ENCODE assay signal across 18 mouse cellular contexts in the genomic region with DNA sequence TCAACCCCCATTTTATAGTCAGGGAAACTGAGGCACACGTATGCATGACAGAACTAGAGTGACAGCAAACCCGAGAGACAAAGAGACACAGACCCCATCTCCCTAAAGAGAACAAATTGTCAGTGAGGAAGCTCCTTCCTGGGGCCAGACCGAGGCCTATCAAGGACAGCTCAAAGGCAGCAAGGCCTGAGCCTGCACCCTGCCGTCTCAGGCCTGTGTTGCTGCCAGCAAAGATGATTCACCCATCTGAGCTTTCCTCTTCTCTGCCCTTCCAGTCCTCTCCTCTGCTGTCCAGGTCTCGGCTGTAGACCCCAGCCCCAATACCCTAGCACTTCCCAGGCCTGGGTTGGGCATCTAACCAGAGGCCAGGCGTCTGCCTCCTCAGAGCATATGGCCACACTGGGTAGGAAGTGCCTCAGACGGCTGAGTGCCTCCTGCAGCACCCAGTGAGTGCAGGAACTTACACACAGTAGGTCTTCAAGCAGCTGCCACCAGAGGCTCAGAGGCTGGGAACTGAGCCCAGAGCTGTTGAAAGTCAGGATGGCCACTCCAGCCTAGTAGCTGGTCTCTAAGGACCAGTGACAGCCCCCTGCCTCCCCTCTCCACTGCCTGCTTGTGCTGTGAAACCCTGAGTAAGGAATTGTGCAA. TPM values are rescaled to one million over a fixed set of nuclear protein-coding genes. Genes with fewer than 3 reads are reported as not detected.
A peak's percentile ranks its signal among the peaks of the same experiment; 100 is the strongest.
DNase-seq lines count a peak whose midpoint lies in the region; ATAC-seq and TF ChIP-seq lines count a peak whose summit lies in the region.
"Had no signal": no experiment of that assay in that cellular context is flagged by ENCODE, and none has a peak within 500 bp of the region (broad histone marks: within the 10 kb centered on the region; RNA-seq: fewer than 3 reads in every experiment).

No protein-coding gene starts in this region.

- no peaks in the 10 kb centered on the region for H3K9me3 ChIP-seq in midbrain, embryonic 11.5 days (ENCODE audit: control insufficient read depth, low read length)
- no peaks in the 10 kb centered on the region for H3K9me3 ChIP-seq in midbrain, embryonic 16.5 days (replicated peaks; ENCODE audit: control insufficient read depth, low read length, poor library complexity, severe bottlenecking)
- H3K9me3 ChIP-seq in embryonic facial prominence, embryonic 13.5 days = no peaks in the 10 kb centered on the region
- no peaks in the 10 kb centered on the region for H3K9me3 ChIP-seq in kidney, embryonic 16.5 days (ENCODE audit: low read length)
- H3K9me3 ChIP-seq: forebrain, embryonic 13.5 days; liver, embryonic 13.5 days; midbrain, embryonic 12.5 days had no signal

- ATAC-seq in midbrain, embryonic 11.5 days (ENCODE audit: low FRiP score) = no peak
- ATAC-seq in midbrain, embryonic 16.5 days = no peak
- ATAC-seq in embryonic facial prominence, embryonic 13.5 days (ENCODE audit: insufficient number of reproducible peaks, insufficient read depth, low FRiP score, low TSS enrichment, low read depth) = no peak
- no peak for ATAC-seq in kidney, embryonic 16.5 days (ENCODE audit: low FRiP score, low TSS enrichment)
- ATAC-seq: forebrain, embryonic 13.5 days had no signal

- 45% methylated on average over 7 of the region's 7 CpGs for WGBS in cerebellum, adult 2 months
- 77% methylated on average over 7 of the region's 7 CpGs for WGBS in midbrain, embryonic 11.5 days
- 76% methylated on average over 7 of the region's 7 CpGs for WGBS in midbrain, embryonic 16.5 days
- 70% methylated on average over 7 of the region's 7 CpGs for WGBS in embryonic facial prominence, embryonic 13.5 days
- 71% methylated on average over 7 of the region's 7 CpGs for whole genome bisulfite sequencing in kidney, embryonic 16.5 days

- H3K4me1 ChIP-seq in cerebellum, adult 2 months (ENCODE audit: control insufficient read depth, insufficient read depth, low read length) = peaks cover 24% of the 10 kb centered on the region
- H3K4me1 ChIP-seq in midbrain, embryonic 11.5 days (ENCODE audit: control insufficient read depth, insufficient read depth, low read length) = 0 out of 2 replicates have a peak, but pooled peaks cover 2% of the 10 kb centered on the region
- peaks cover 15% of the 10 kb centered on the region for H3K4me1 ChIP-seq in midbrain, embryonic 16.5 days (ENCODE audit: control insufficient read depth, insufficient read depth, low read length)
- H3K4me1 ChIP-seq in embryonic facial prominence, embryonic 13.5 days = peaks cover 10% of the 10 kb centered on the region; the same call in 1 of the 2 replicates
- peaks cover 25% of the 10 kb centered on the region for H3K4me1 ChIP-seq in kidney, embryonic 16.5 days (ENCODE audit: insufficient read depth, low read length)

- TF ChIP-seq POLR2A in cerebellum, adult 2 months (IDR thresholded peaks at IDR 0.05; ENCODE audit: borderline replicate concordance, insufficient read depth, low read length) = no peak

- H3K4me2 ChIP-seq in midbrain, embryonic 11.5 days = no peak overlapping the region
- H3K4me2 ChIP-seq in midbrain, embryonic 16.5 days (ENCODE audit: low read length) = no peak overlapping the region
- no peak overlapping the region for H3K4me2 ChIP-seq in embryonic facial prominence, embryonic 13.5 days
- no peak overlapping the region for H3K4me2 ChIP-seq in kidney, embryonic 16.5 days (replicated peaks; ENCODE audit: low read depth, low read length)
- H3K4me2 ChIP-seq: forebrain, embryonic 13.5 days; liver, embryonic 13.5 days; midbrain, embryonic 12.5 days had no signal

- H3K27ac ChIP-seq in cerebellum, adult 2 months (ENCODE audit: insufficient read depth, low read length) = peak overlapping the region; percentile 57; the same call in 1 of the 2 replicates
- H3K27ac ChIP-seq in midbrain, embryonic 11.5 days (ENCODE audit: low read depth, low read length) = no peak overlapping the region
- no peak overlapping the region for H3K27ac ChIP-seq in midbrain, embryonic 16.5 days (ENCODE audit: low read length)
- H3K27ac ChIP-seq in embryonic facial prominence, embryonic 13.5 days = no peak overlapping the region
- H3K27ac ChIP-seq in kidney, embryonic 16.5 days (ENCODE audit: low read length) = no peak overlapping the region
- H3K27ac ChIP-seq: forebrain, embryonic 13.5 days; liver, embryonic 13.5 days; midbrain, embryonic 12.5 days had no signal

- no peaks in the 10 kb centered on the region for H3K36me3 ChIP-seq in midbrain, embryonic 11.5 days (ENCODE audit: control insufficient read depth, insufficient read depth, low read length)
- H3K36me3 ChIP-seq in midbrain, embryonic 16.5 days (ENCODE audit: control insufficient read depth, insufficient read depth, low read length) = no peaks in the 10 kb centered on the region
- no peaks in the 10 kb centered on the region for H3K36me3 ChIP-seq in embryonic facial prominence, embryonic 13.5 days
- H3K36me3 ChIP-seq in kidney, embryonic 16.5 days (ENCODE audit: insufficient read depth, low read length) = no peaks in the 10 kb centered on the region
- H3K36me3 ChIP-seq: liver, embryonic 13.5 days; midbrain, embryonic 12.5 days had no signal

- no peak overlapping the region for H3K9ac ChIP-seq in midbrain, embryonic 11.5 days (ENCODE audit: low read length)
- no peak overlapping the region for H3K9ac ChIP-seq in midbrain, embryonic 16.5 days (ENCODE audit: low read depth, low read length)
- 0 out of 2 replicates have a peak overlapping the region, but pooled peaks have one; percentile 21 for H3K9ac ChIP-seq in embryonic facial prominence, embryonic 13.5 days
- H3K9ac ChIP-seq in kidney, embryonic 16.5 days (replicated peaks; ENCODE audit: low read length) = no peak overlapping the region
- H3K9ac ChIP-seq: forebrain, embryonic 13.5 days; liver, embryonic 13.5 days; midbrain, embryonic 12.5 days had no signal

- no peak for DNase-seq in cerebellum, adult 2 months
- no peak for DNase-seq in cerebellum, postnatal 4 days (ENCODE audit: low spot score in 2 of 2)
- peak; percentile 72 for DNase-seq in midbrain, embryonic 11.5 days (ENCODE audit: low spot score, missing footprints)
- no peak for DNase-seq in ovary, adult 18-20 months (ENCODE audit: low spot score)
- DNase-seq: gastrocnemius, postnatal 14 days; kidney, adult 9 months; kidney, postnatal 4 days; liver, embryonic 13.5 days; lung, postnatal 14 days; right cerebral cortex, postnatal 4 days had no signal

- no peak overlapping the region for H3K4me3 ChIP-seq in cerebellum, adult 2 months (replicated peaks; ENCODE audit: insufficient read depth, low read depth, low read length)
- H3K4me3 ChIP-seq in midbrain, embryonic 11.5 days (ENCODE audit: low read depth, low read length) = no peak overlapping the region
- H3K4me3 ChIP-seq in midbrain, embryonic 16.5 days (ENCODE audit: low read depth, low read length) = no peak overlapping the region
- H3K4me3 ChIP-seq in embryonic facial prominence, embryonic 13.5 days = no peak overlapping the region
- no peak overlapping the region for H3K4me3 ChIP-seq in kidney, embryonic 16.5 days (ENCODE audit: low read length)
- H3K4me3 ChIP-seq: forebrain, embryonic 13.5 days; liver, embryonic 13.5 days; midbrain, embryonic 12.5 days had no signal

- TF ChIP-seq CTCF in cerebellum, adult 2 months (IDR thresholded peaks at IDR 0.05; ENCODE audit: borderline replicate concordance, insufficient read depth, low read depth, low read length) = no peak

- H3K27me3 ChIP-seq in cerebellum, adult 2 months (ENCODE audit: control insufficient read depth, insufficient read depth, low read length) = no peaks in the 10 kb centered on the region
- H3K27me3 ChIP-seq in midbrain, embryonic 11.5 days (ENCODE audit: control insufficient read depth, insufficient read depth, low read length) = peaks cover 32% of the 10 kb centered on the region
- H3K27me3 ChIP-seq in midbrain, embryonic 16.5 days (ENCODE audit: control insufficient read depth, insufficient read depth, low read depth, low read length) = peaks cover 8% of the 10 kb centered on the region; the same call in 1 of the 2 replicates
- H3K27me3 ChIP-seq in embryonic facial prominence, embryonic 13.5 days = peaks cover 52% of the 10 kb centered on the region
- peaks cover 26% of the 10 kb centered on the region for H3K27me3 ChIP-seq in kidney, embryonic 16.5 days (ENCODE audit: insufficient read depth, low read length)

RNA-seq across cellular contexts. Expression of a gene that starts 1.7 kb away (rescaled TPM):
- polyA plus RNA-seq in cerebellum, adult 2 months (2012; rRNA removed) = 156 and 163 TPM in 2 replicates
- 2.4 TPM in 2 replicates for polyA plus RNA-seq in midbrain, embryonic 11.5 days (2014; fragmentation: Nextera tagmentation; extraction: Ambion mirVana)
- polyA plus RNA-seq in midbrain, embryonic 16.5 days (2015; fragmentation: Nextera tagmentation; extraction: Ambion mirVana) = 66.9 and 68.5 TPM in 2 replicates
- 0.61 and 0.63 TPM in 2 replicates for polyA plus RNA-seq in embryonic facial prominence, embryonic 13.5 days (2015; fragmentation: Nextera tagmentation; extraction: Ambion mirVana)
- 1.1 and 1.7 TPM in 2 replicates for polyA plus RNA-seq in kidney, embryonic 16.5 days (2015; fragmentation: Nextera tagmentation; extraction: Ambion mirVana)

RNA-seq across cellular contexts. Expression of a gene that starts 24.1 kb away (rescaled TPM):
- polyA plus RNA-seq in cerebellum, adult 2 months (2012; rRNA removed) = 87.4 and 91.1 TPM in 2 replicates
- 124 and 133 TPM in 2 replicates for polyA plus RNA-seq in midbrain, embryonic 11.5 days (2014; fragmentation: Nextera tagmentation; extraction: Ambion mirVana)
- 102 and 105 TPM in 2 replicates for polyA plus RNA-seq in midbrain, embryonic 16.5 days (2015; fragmentation: Nextera tagmentation; extraction: Ambion mirVana)
- 88.4 and 108 TPM in 2 replicates for polyA plus RNA-seq in embryonic facial prominence, embryonic 13.5 days (2015; fragmentation: Nextera tagmentation; extraction: Ambion mirVana)
- polyA plus RNA-seq in kidney, embryonic 16.5 days (2015; fragmentation: Nextera tagmentation; extraction: Ambion mirVana) = 99.3 and 104 TPM in 2 replicates

RNA-seq across cellular contexts. Expression of a gene that starts 25.3 kb away (rescaled TPM):
- not detected in 2 replicates for polyA plus RNA-seq in cerebellum, adult 2 months (2012; rRNA removed)
- polyA plus RNA-seq in midbrain, embryonic 11.5 days (2014; fragmentation: Nextera tagmentation; extraction: Ambion mirVana) = not detected in 2 replicates
- not detected in 2 replicates for polyA plus RNA-seq in midbrain, embryonic 16.5 days (2015; fragmentation: Nextera tagmentation; extraction: Ambion mirVana)
- polyA plus RNA-seq in embryonic facial prominence, embryonic 13.5 days (2015; fragmentation: Nextera tagmentation; extraction: Ambion mirVana) = 12.8 and 17.0 TPM in 2 replicates
- not detected in 2 replicates for polyA plus RNA-seq in kidney, embryonic 16.5 days (2015; fragmentation: Nextera tagmentation; extraction: Ambion mirVana)
- polyA plus RNA-seq: forebrain, embryonic 13.5 days; heart, embryonic 16.5 days; hindbrain, embryonic 11.5 days; liver, embryonic 13.5 days; urinary bladder, adult 2 months had no signal

RNA-seq across cellular contexts. Expression of a gene that starts 50.4 kb away (rescaled TPM):
- 16.4 and 17.3 TPM in 2 replicates for polyA plus RNA-seq in cerebellum, adult 2 months (2012; rRNA removed)
- 1.5 and 2.7 TPM in 2 replicates for polyA plus RNA-seq in midbrain, embryonic 11.5 days (2014; fragmentation: Nextera tagmentation; extraction: Ambion mirVana)
- 2.5 and 2.9 TPM in 2 replicates for polyA plus RNA-seq in midbrain, embryonic 16.5 days (2015; fragmentation: Nextera tagmentation; extraction: Ambion mirVana)
- 1.7 and 2.5 TPM in 2 replicates for polyA plus RNA-seq in embryonic facial prominence, embryonic 13.5 days (2015; fragmentation: Nextera tagmentation; extraction: Ambion mirVana)
- 6.6 and 6.7 TPM in 2 replicates for polyA plus RNA-seq in kidney, embryonic 16.5 days (2015; fragmentation: Nextera tagmentation; extraction: Ambion mirVana)

Comparison
In these comparisons a context has a peak if more than half of its experiments do, and no peak if none do; other contexts are left out.
1. RNA of a gene that starts 1.7 kb away (polyA plus RNA-seq): 156 to 163 TPM in cerebellum, adult 2 months and 66.9 to 68.5 TPM in midbrain, embryonic 16.5 days; 2.4 TPM in midbrain, embryonic 11.5 days, 1.1 to 1.7 TPM in kidney, embryonic 16.5 days and 0.61 to 0.63 TPM in embryonic facial prominence, embryonic 13.5 days; every median in the first group is over 10 times any median in the second.
2. RNA of a gene that starts 25.3 kb away (polyA plus RNA-seq): 12.8 to 17.0 TPM in embryonic facial prominence, embryonic 13.5 days; not detected in cerebellum, adult 2 months, not detected in midbrain, embryonic 11.5 days, not detected in midbrain, embryonic 16.5 days and not detected in kidney, embryonic 16.5 days; every median in the first group is over 10 times any median in the second.